Mouse (Mus musculus) macrophage (primary cell): Measurements from ENCODE around the gene Rad51b. TPM values are rescaled to one million over a fixed set of nuclear protein-coding genes. Genes with fewer than 3 reads are reported as not detected.

Experiments
- H3K27ac ChIP-seq: fragments of 350-480 bp; formaldehyde crosslinking; 2 replicates; pipeline ENCODE4 v1.9.0; 2021
- H3K36me3 ChIP-seq: fragments of 350-480 bp; formaldehyde crosslinking; 2 replicates; pipeline ENCODE4 v1.9.0; 2021; ENCODE audit errors: inconsistent target
- H3K4me3 ChIP-seq: fragments of 350-480 bp; formaldehyde crosslinking; 2 replicates; pipeline ENCODE4 v1.9.0; 2021; ENCODE audit errors: inconsistent target
- H3K79me2 ChIP-seq: fragments of 350-480 bp; formaldehyde crosslinking; 2 replicates; pipeline ENCODE4 v1.9.0; 2021; ENCODE audit errors: inconsistent target
- WGBS: methylation state at CpG from one replicate; pipeline ENCODE4 v1.1.7; 2026; ENCODE audit warnings: inconsistent platforms; ENCODE audit not compliant: missing documents; 5-methylcytosine and 5-hydroxymethylcytosine counted together
- polyA plus RNA-seq: library from polyadenylated mRNA; stranded (reverse); fragments of 250-400 nt; gene quantifications from 3 replicates; pipeline ENCODE4 v1.2.4, GENCODE M21; 2018; ENCODE audit warnings: inconsistent platforms

The Rad51b gene
- polyA plus RNA-seq, 1 experiment from 2014 or later = 1.3 TPM

DNA sequence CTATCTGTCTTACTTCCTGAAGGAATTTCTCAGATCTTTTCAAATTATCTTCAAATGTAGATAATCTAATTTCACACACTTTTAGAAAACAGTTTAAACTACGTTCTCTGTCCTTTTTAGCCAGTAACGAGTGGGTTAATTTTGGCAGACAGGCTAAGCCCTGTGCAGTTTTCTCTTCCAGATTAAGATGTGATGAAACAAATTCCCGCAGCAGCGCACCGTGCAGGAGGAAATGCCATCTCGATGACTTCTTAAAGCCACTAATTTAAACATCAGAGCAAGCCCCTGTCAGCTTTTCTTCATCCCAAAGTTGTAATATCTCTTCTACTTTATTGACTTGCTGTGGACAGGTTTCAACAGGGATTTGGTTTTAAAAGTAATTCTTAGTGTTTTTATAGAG lies 123.5 kb downstream of the Rad51b start:
- no peak overlapping the region for H3K4me3 ChIP-seq
- no peaks in the 10 kb centered on the region for H3K36me3 ChIP-seq
- 80% methylated on average over 6 of the region's 6 CpGs for WGBS
- H3K79me2 ChIP-seq = no peaks in the 10 kb centered on the region
- no peak overlapping the region for H3K27ac ChIP-seq

DNA sequence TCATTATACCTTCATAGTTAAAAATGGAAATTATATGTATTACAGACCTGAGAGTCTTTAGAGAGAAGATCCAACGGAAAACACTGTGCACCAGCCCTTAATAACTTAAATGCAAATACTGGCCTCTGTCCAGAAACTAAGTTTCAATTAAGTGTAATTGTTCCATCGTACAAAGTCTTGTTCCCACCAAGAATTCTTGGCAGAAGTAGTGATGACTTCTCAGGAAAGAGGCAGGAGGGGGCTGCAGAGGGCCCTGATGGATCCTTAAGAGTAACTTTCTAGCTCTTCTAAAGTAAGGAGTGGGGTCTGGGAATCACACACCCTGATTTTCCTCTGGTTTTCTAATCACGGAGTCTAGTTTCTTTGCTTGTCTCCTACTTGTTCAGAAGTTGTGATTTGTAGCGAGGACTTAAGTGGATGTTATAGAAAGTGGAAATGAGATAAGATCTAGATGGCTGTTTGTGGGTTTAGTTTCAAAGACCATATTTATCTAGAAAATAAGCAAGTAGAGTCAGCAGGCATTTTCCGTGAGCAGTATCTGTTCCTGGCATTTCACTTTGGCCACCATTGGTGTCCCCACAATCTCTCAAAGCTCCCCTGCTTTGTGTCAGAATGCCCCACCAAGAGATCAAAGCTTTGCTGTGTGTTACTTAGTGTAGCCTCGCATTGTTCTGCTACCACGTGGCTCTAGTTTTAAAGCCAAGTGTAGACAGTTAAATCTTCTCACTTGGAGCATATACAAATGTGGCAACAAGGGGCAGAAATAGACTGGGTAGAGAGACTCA lies 132.6 kb downstream of the Rad51b start:
- Histone ChIP-seq H3K36me3 (no peaks in the 10 kb centered on the region), H3K79me2 (no peaks in the 10 kb centered on the region), H3K27ac (no peak overlapping the region), H3K4me3 (no peak overlapping the region)
- WGBS = 68% methylated on average over 7 of the region's 7 CpGs

DNA sequence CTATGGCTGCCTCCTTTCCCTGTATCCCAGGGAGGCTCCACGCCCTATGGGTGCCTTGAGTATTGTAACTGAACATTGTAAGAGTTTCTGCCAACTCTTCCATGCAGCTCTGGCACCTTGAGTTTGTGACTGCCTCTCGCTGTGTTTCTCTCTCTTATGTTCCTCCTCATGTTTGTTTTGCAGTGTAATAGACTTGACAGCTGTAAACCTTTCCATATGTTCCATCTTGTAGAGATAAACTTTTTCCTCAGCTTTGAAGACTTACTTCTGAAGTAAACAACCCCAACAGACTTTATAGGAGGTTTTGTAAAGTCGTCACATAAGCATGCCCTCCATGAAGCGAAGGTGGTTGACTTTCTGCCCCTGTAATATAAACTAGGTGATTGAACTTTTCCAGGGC lies 134.1 kb downstream of the Rad51b start:
- Histone ChIP-seq H3K79me2 (no peaks in the 10 kb centered on the region), H3K27ac (no peak overlapping the region), H3K4me3 (no peak overlapping the region), H3K36me3 (no peaks in the 10 kb centered on the region)
- 100% methylated on average over 4 of the region's 4 CpGs for WGBS

DNA sequence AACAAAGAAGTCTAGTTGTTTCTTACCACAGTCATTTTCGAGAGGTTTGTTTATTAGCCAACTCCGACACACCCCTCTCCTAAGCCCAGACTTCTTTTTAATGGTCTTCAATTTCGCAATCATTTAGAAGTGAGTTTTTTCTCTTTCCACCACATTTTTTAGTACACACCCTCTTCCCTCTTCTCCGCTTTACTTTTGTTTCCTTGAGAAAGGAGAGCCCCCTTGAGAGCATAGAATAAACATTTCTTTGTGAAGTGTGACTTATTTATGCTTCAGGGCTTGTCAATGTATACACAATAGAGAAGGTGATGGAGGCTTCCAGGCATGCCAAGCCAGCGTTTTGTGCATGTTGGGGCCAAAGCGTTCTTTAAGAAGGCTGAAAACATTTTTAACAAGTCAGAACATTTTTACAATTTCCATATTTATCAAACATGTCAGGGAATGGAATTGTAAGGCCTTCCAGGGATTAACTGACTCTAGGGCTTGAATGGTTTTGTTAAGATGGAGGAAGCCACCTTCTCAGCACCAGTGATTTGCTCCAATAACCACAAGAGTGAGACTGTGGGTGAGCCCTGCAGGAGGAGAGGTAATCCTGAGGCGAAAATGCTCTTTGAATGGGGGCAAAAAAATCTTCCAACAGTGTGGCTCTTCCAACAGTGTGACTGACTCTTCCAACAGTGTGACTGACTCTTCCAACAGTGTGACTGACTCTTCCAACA lies 136.8 kb downstream of the Rad51b start:
- H3K36me3 ChIP-seq = no peaks in the 10 kb centered on the region
- no peaks in the 10 kb centered on the region for H3K79me2 ChIP-seq
- no peak overlapping the region for H3K27ac ChIP-seq
- 62% methylated on average over 7 of the region's 7 CpGs for WGBS
- no peak overlapping the region for H3K4me3 ChIP-seq

DNA sequence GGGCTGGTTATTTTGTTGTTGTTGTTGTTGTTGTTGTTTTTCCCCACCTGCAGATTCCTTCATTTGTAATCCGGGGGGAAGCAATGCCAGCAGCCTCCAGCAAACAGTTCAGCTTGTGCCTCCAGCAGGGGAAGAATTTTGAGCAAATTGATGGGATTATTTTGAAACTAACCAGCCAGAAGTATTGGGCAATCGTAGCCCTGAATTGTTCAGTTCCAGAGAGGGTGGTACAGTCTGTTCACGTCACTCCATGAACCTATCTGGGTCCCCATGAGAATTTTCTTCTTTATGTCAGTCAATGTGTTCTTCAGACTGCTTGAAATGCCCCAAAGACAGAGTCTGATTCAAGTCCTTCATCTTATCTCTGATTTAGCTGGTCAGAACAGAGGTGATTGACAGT lies 138.4 kb downstream of the Rad51b start:
- Histone ChIP-seq H3K27ac (no peak overlapping the region), H3K36me3 (no peaks in the 10 kb centered on the region), H3K4me3 (no peak overlapping the region), H3K79me2 (no peaks in the 10 kb centered on the region)
- 58% methylated on average over 3 of the region's 3 CpGs for WGBS

DNA sequence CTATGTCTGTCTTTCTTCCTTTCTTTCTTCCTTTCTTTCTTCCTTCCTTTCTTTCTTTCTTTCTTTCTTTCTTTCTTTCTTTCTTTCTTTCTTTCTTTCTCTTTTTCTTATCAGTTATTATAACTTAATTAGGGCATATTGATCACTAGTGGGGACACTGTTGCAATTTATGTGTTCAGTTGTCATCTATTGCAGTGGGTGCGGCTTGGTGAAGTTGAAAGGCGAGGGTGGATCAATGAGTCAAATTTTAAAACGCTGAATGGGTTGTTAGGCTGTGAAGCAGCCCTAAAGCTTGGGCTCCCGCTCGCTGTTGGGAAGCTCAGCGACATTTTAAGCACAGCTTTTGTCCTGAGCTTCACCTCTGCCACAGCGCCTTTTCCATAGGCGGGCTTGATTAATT lies 139.0 kb downstream of the Rad51b start:
- H3K4me3 ChIP-seq = no peak overlapping the region
- WGBS = 93% methylated on average over 8 of the region's 8 CpGs
- H3K79me2 ChIP-seq = no peaks in the 10 kb centered on the region
- no peak overlapping the region for H3K27ac ChIP-seq
- no peaks in the 10 kb centered on the region for H3K36me3 ChIP-seq

DNA sequence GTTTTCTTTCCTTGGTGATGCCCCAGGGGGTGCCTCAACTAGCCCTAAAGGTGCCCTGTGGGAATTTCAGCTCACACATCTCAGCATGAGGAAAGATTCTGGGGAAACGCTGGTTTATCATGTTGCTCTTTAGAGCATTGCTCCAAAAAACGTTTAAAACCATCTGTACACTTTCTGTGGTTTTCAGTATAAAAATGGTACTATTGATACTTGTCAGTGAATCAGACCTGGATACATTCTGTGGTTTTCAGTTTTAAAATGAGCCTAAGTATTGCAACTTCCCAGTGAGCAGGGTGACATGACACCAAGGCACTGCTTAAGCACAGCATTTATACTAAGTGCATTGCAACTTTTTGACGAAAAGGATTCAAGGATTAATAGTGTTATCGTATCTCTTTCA lies 139.8 kb downstream of the Rad51b start:
- Histone ChIP-seq H3K36me3 (no peaks in the 10 kb centered on the region), H3K4me3 (no peak overlapping the region), H3K27ac (no peak overlapping the region), H3K79me2 (no peaks in the 10 kb centered on the region)
- WGBS = 67% methylated on average over 4 of the region's 4 CpGs

DNA sequence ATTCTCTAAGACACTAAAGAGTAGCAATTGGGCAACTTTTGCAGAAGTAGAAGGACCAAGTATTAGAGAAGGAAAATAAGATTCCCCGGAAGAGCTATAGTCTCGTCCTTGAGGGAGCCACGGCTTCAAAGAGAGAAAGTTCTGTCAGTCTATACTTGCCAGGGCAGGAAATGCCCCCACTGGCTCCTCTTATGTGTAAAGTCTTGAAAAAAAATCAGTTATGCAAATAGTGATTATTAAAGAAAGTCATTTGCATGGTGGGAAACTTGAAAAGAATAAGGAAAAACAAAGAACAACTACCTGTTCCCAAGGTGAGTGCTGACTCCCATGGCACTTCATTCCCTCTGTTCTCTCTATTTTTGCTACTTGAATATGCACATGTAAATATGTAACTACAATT lies 140.5 kb downstream of the Rad51b start:
- Histone ChIP-seq H3K4me3 (no peak overlapping the region), H3K36me3 (no peaks in the 10 kb centered on the region), H3K27ac (no peak overlapping the region), H3K79me2 (no peaks in the 10 kb centered on the region)
- WGBS = 77% methylated on average over 3 of the region's 3 CpGs

DNA sequence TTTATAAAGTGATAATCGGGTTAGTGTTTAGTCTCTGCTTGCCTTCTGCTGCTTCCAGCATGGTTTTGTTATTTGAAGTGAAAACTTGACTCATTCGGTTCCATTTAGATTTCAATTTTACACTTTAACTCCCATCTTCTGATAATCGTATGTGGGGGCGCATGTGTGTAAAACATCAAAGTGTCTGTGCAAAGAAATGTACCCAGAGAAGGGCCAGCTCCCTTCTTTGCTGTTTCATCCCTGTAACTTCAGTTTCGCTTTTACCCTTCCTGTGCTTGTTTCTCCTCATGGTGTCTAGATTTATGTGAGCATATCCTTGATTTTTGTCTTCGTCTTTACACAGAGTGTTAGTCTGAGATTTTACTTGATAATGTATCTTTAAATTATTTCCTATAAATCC lies 142.9 kb downstream of the Rad51b start:
- no peaks in the 10 kb centered on the region for H3K79me2 ChIP-seq
- H3K27ac ChIP-seq = no peak overlapping the region
- H3K36me3 ChIP-seq = no peaks in the 10 kb centered on the region
- H3K4me3 ChIP-seq = no peak overlapping the region
- WGBS = 92% methylated on average over 6 of the region's 6 CpGs

DNA sequence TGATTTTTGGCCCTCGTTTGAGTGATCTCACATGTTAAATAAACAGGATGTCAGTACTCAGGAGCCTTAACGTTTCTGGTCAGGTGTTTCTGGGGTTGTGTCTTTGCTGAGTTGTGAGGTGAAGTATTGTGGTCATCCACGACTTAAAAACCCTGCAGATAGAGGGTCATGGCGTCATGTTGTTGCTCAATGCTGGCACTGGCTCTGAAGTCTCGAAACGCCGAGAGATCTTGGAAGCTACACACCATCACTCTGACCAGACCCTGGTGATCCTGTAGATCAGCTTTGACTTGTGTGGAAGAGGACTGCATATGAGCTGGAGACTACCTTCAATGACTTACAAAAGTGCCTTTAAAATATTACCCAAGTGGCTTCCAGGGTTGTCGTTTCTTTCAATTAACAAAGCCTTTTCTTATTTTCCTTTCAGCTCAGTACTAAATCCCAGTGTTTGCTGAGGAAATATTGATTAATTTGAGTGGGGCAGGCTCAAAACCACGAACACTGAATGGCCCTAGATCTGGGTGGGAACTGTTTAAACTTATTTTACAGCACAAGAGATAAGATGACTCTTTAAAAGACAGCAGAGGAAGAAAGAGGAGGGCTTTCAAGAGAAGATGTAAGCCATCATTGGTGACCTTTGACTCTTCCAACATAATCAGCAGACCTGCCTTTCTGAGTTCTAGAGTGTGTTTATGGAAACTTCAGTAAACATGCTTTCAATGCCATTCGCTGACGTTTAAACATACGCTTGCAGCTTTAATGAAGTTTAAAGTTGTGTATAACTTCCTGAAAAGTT lies 144.3 kb downstream of the Rad51b start:
- Histone ChIP-seq H3K79me2 (no peaks in the 10 kb centered on the region), H3K36me3 (no peaks in the 10 kb centered on the region), H3K4me3 (no peak overlapping the region), H3K27ac (no peak overlapping the region)
- 76% methylated on average over 11 of the region's 12 CpGs for WGBS

DNA sequence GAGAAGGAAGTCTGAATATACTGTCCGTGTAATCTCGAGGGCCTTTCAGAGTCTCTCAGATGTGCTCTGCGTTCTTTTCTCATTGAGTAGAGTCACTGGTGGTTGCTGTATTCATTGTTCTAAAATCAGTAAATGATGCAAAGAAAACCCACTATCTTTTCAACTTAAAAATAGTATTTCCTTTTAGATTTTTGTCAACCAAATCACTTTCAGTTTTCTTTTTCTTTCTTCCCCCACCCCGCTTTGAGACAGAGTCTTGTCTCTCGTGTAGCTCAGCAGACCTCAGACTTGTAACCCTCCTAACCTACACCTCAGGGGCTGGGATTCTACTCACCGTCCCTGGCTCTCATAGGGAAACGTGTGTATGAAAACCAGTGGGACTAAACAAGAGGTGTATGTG lies 145.0 kb downstream of the Rad51b start:
- Histone ChIP-seq H3K4me3 (no peak overlapping the region), H3K27ac (no peak overlapping the region), H3K36me3 (no peaks in the 10 kb centered on the region), H3K79me2 (no peaks in the 10 kb centered on the region)
- WGBS = 67% methylated on average over 7 of the region's 7 CpGs

DNA sequence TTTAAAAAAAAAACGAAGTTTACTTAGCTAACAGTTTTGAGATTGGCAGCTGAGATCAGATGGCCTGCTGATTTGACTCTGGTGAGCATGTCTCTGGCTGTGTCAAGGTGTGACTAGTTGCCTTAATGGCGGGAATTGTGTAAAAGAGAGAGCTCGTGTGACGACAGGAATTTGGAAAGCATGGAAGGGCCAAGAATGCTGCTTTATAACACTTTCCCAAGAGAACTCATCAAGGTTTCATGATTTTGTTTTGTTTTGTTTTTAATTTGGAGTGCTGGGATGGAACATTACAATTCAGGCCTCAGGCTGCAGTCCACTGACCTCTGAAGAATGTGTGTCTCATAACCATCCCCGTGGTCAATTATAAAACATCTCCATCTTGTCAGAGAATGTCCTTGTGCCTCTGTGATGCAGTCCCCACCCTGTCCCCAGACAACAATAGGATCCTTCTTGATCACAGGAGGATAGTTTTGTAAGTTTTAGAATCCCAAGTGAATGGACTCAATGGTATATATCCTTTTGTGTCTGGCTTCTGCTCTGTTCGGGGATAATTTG lies 145.8 kb downstream of the Rad51b start:
- Histone ChIP-seq H3K79me2 (no peaks in the 10 kb centered on the region), H3K27ac (no peak overlapping the region), H3K4me3 (no peak overlapping the region), H3K36me3 (no peaks in the 10 kb centered on the region)
- 95% methylated on average over 6 of the region's 6 CpGs for WGBS

DNA sequence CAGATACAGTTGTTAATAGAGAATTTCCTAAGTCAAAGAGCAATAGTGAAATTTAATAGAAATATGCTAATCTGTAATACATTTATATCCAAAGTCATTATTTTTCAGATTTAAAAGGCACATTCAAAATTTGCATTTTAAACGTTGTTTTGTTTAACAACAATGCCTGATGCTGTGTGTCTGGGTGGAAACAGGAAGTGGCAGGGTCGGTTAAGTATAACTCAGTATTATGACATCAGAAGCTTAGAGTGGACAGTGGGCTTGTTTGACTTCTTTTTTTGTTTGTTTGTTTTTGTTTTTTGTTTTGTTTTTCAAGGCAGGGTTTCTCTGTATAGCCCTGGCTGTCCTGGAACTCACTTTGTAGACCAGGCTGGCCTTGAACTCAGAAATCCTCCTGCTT lies 147.6 kb downstream of the Rad51b start:
- Histone ChIP-seq H3K79me2 (no peaks in the 10 kb centered on the region), H3K4me3 (no peak overlapping the region), H3K27ac (no peak overlapping the region), H3K36me3 (no peaks in the 10 kb centered on the region)
- 9% methylated on average over 2 of the region's 2 CpGs for WGBS

DNA sequence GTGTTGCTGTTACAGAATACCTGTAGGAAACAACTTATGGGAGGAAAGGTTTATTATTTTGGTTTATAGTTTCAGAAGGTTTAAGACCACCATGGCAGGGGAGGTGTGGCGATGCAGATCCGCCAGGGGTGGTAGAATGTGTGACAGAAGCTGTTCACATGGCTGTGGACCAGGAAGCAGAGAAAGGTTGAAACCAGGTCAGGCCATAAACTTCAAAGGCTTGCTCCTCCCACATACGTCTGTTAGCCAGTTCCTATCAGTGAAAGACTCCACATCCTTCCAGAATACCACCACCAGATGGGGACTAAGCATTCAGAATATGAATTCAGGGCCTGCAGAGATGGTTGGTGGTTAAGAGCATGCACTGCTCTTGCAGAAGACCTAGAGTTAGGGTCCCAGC lies 150.0 kb downstream of the Rad51b start:
- WGBS = 97% methylated on average over 3 of the region's 3 CpGs
- no peaks in the 10 kb centered on the region for H3K36me3 ChIP-seq
- H3K79me2 ChIP-seq = no peaks in the 10 kb centered on the region
- no peak overlapping the region for H3K27ac ChIP-seq
- H3K4me3 ChIP-seq = no peak overlapping the region
